Mouse (Mus musculus): Measurements from ENCODE around the gene Rbms3. TPM values are rescaled to one million over a fixed set of nuclear protein-coding genes. Genes with fewer than 3 reads are reported as not detected.

Gene Rbms3
- total RNA-seq, 2 experiments from 2014 or later, result 15.1 to 16.3 TPM

DNA sequence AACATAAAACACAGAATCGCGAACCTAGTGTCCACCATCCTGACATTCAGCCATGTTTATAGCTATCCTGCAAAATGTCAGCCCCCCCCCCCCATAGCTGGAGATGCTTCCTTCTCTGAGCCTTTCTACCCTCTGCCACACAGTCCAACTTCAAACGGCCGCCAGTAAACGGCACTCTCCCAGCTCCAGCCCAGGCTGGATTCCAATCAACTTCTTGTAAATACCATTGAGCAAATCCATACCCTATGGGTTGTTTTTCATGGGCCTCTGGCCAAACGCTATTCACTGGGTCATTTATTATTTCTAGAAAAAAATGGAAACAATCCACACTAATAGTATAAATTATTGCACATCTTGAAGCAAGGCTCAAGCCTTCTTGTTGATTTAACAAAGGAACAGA lies 468.6 kb downstream of the Rbms3 start:
- DNase-seq (ENCODE audit: low spot score in 2 of 2), result no peak
- Histone ChIP-seq H3K27ac (no peak overlapping the region), H3K4me3 (no peak overlapping the region)
- TF ChIP-seq CTCF (conservative IDR thresholded peaks at IDR 0.05), result no peak

DNA sequence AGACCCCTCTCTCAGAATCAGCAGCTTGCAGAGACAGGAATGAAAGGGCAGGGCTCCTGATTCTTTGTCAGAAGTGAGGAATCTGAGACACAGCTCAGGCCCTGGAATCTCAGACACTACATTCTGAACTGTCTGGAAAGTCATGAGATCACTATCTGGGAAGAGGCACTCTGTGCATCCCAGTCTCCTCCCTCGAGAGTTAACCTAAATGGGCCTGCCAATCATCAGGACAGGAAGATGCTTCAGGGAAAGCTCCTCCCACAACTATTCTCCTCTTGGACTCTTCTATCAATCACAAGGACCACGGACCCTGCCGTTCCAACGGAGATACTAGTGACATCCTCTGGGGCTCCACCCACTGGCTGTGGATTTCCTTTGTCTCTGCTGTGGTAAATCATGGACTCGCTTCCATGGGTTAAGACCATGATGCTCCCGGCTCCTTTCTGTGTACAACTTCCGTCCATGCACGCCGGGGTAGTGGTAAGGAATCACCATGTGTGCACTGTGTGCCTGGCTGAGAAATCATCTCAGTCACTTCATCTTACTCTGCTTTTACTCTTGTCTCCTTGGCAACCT lies 473.3 kb downstream of the Rbms3 start:
- DNase-seq (ENCODE audit: low spot score in 2 of 2), result no peak
- TF ChIP-seq CTCF (conservative IDR thresholded peaks at IDR 0.05), result no peak
- H3K27ac ChIP-seq, result no peak overlapping the region
- no peak overlapping the region for H3K4me3 ChIP-seq

DNA sequence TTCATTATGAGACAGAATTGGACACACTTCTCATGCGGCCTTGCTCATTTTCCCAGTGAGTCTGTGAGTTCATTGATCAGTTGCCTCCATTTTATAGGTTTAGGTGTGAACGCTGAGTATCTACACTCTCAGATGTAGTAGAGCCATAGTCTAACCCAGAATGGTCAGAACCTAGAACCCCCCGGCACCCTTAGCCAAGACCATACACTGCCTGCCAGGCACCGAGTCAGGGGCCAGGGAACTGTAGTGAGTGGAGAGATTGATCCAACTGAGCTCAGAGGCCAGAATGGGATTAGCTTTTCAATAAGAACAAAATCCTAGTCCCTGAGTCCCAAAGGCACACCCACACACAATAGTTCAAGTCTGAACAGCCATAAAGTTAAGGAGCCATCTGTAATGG lies 475.1 kb downstream of the Rbms3 start:
- no peak for DNase-seq (ENCODE audit: low spot score in 2 of 2)
- no peak for TF ChIP-seq CTCF (conservative IDR thresholded peaks at IDR 0.05)
- Histone ChIP-seq H3K27ac (no peak overlapping the region), H3K4me3 (no peak overlapping the region)

DNA sequence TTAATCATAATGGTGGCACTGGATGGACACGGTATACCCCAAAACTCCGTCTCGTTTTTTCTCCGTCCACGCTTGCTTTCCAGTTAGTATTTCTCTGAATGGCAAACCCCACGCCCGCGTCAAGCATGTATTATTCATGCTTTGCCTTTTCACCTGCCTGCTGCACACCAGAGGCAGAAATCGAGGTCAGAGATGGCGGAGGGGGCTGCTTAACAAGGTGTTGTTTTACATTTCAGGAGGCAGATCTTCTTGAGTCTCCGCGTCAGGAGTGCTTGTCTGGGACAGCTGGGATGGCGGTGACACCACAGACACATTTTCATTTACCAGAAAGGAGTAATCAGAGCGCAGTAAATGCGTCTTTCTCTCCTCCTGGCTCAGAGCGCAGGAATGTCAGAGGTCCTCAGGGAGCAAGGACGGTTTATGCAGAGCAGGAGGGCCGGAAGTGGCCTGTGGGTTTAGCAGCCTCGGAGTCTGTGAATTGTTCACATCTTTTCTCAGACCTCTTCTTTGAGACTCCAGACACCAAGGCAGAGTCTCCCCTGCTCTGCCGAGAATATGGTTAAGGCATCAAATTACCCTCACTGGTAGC lies 475.9 kb downstream of the Rbms3 start:
- TF ChIP-seq CTCF (conservative IDR thresholded peaks at IDR 0.05), result no peak
- Histone ChIP-seq H3K4me3 (no peak overlapping the region), H3K27ac (no peak overlapping the region)
- no peak for DNase-seq (ENCODE audit: low spot score in 2 of 2)

DNA sequence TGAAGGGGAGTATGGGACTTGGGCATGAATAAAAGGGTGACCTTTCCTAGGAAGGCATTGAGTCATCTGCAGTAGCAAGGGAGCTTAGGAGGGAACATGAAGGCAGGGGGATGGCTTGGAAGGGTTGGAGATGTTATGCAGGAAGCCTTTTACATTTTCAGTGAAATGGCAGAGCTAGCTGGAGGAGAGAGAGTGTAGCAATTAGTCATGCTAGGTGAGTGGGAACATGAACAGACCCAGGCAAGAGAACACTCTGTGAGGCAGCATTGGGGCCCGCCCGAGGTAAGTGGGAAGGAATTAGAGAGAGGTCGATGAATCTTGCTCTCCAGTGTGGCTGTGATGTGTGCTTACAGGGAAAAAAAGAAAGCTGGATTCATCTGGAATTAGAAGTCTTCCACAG lies 477.8 kb downstream of the Rbms3 start:
- no peak overlapping the region for H3K27ac ChIP-seq
- no peak for DNase-seq (ENCODE audit: low spot score in 2 of 2)
- no peak for TF ChIP-seq CTCF (conservative IDR thresholded peaks at IDR 0.05)
- H3K4me3 ChIP-seq, result no peak overlapping the region

DNA sequence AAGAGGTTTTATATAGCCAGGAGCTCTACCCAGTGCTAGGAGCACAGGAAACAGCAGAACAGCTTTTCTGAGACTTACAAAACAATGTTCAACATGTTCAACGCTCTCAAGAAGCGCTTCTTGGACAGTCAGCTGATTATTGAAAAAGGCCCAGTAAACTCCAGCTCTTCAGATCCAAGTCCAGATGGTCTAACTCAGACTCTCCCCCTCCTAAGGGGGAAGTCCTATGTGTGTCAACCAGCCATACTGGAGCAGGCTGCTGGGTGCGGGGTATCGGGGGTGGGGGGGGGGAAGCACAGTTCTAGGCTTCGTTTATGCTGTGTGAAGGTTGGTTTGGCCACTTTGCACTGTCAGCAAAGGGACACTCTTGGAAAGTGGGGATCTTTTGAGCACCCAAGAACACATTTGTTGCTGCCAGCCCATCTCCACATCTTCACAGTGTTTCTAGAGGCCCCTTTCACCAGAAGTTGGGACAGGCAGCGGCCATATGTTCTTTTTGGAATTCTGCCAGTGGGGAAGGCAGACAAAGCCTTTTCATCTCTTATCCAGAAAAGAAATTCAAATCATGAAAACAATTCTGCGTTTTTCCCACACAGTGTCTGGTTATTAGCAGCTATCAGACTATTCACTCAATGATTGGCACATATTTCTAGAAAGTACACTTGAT lies 485.5 kb downstream of the Rbms3 start:
- H3K27ac ChIP-seq, result no peak overlapping the region
- peak; percentile 33 to 35 for DNase-seq (ENCODE audit: low spot score in 2 of 2)
- H3K4me3 ChIP-seq, result no peak overlapping the region
- TF ChIP-seq CTCF (conservative IDR thresholded peaks at IDR 0.05), result no peak

DNA sequence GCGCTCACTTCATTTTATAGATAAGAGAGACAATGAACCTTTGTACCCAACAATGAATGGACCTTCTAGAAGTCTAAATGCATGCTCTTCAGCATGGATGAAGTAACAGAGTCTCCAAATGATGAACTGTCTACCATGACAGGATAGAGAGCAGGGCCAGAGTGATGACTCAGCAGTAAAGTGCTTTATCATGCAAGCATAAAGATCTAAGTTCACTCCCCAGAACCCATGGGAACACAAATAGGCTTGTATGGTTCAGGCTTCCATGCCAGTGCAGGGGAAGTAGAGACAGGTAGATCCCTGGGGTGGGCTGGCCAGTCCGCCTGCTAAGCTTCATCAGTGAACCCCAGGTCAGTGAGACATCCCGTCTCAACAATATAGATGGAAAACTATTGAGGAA lies 489.7 kb downstream of the Rbms3 start:
- no peak for TF ChIP-seq CTCF (conservative IDR thresholded peaks at IDR 0.05)
- Histone ChIP-seq H3K27ac (no peak overlapping the region), H3K4me3 (no peak overlapping the region)
- no peak for DNase-seq (ENCODE audit: low spot score in 2 of 2)

DNA sequence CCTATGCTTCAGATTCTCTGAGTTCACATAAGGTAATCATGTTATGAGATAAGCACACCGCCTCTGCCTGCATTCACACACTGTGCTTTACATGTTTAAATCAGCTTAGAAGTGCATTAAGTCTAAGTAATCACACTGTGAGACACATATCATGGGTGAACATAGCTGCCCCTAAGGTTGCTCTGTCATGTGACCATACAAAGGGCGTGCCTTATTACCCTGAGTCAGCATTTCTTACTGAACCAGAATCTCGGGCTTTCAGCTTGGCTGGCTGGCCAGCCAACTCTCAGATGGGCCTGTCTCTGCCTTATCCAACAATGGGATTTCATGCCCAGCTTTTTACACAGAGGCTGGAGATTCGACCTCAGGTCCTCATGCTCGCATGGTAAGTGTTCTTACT lies 493.3 kb downstream of the Rbms3 start:
- Histone ChIP-seq H3K27ac (no peak overlapping the region), H3K4me3 (no peak overlapping the region)
- no peak for DNase-seq (ENCODE audit: low spot score in 2 of 2)
- no peak for TF ChIP-seq CTCF (conservative IDR thresholded peaks at IDR 0.05)

DNA sequence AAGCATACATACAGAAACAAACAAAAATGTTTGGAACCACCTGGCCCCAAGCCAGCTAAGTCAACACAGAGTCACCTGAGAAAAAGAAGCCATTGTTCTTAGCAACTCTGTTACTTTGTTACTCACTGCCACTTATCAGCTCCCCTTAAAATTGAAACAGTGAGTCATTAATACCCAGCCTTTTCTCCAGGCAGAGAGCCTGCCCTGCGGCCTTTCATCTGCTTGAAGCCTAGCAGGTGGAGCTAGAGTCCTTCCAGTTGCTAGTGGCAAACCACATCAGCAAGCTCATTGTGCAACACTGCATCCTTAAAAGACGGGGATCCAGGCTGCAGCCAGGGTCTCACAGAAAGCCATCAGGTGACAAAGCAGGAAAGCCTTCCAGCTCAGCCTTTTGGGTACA lies 495.7 kb downstream of the Rbms3 start:
- Histone ChIP-seq H3K4me3 (no peak overlapping the region), H3K27ac (no peak overlapping the region)
- TF ChIP-seq CTCF (conservative IDR thresholded peaks at IDR 0.05), result no peak
- no peak for DNase-seq (ENCODE audit: low spot score in 2 of 2)

DNA sequence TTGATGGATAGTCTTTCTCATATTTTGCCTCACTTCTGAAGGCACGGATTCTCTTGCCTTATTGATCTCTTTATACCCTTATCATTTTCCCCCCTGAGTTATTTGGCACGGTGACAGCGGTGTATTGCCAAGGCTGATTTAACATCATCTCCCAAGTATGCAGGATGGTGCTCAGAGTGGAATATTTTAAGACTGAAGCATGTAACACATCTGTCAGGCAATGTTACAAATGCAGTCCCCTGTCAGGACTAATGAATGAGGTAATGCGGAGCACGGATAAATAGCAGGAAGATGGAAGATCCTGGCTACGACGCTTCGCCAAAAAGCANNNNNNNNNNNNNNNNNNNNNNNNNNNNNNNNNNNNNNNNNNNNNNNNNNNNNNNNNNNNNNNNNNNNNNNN lies 502.9 kb downstream of the Rbms3 start:
- TF ChIP-seq CTCF (conservative IDR thresholded peaks at IDR 0.05), result no peak
- H3K27ac ChIP-seq, result no peak overlapping the region
- H3K4me3 ChIP-seq, result no peak overlapping the region
- DNase-seq (ENCODE audit: low spot score in 2 of 2), result no peak

DNA sequence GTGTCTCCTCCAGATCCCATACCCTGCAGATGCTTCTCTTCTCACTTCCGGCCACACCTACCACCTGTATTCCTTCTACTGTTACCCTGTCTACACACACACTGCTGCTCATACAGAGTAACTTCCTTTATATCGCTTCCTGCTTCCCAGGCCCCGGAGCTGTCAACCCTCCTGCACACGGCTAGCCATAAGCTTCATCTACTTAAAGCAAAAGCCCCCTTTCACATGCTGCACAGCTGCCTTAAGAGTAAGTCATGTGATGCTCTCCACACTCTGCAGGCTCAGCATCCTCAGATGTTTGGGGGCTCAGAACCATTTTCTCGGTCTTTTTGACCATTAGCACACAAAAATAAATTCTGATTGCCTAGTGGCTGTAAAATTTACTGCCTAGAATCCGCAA lies 503.9 kb downstream of the Rbms3 start:
- DNase-seq (ENCODE audit: low spot score in 2 of 2), result no peak
- H3K27ac ChIP-seq, result no peak overlapping the region
- no peak for TF ChIP-seq CTCF (conservative IDR thresholded peaks at IDR 0.05)
- H3K4me3 ChIP-seq, result no peak overlapping the region

DNA sequence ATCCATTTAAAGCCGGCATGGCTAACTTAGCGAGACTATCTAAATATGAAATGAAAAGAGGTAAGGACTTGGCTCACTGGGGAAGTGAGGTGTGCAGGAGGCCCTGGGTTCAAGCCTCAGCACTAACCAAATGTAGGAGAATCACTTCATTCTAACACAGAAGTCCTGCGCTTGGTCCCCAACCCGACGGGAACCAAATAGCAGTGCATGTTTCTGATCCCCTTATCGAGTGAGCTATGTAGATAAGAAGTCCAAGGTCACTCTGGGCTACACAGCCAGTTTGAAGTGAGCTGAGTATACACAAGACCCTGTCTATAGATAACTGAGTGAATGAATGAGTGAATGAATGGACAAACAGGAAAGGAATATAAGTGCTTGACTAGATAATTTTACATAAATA lies 508.1 kb downstream of the Rbms3 start:
- no peak overlapping the region for H3K4me3 ChIP-seq
- DNase-seq (ENCODE audit: low spot score in 2 of 2), result no peak
- no peak overlapping the region for H3K27ac ChIP-seq
- TF ChIP-seq CTCF (conservative IDR thresholded peaks at IDR 0.05), result no peak

DNA sequence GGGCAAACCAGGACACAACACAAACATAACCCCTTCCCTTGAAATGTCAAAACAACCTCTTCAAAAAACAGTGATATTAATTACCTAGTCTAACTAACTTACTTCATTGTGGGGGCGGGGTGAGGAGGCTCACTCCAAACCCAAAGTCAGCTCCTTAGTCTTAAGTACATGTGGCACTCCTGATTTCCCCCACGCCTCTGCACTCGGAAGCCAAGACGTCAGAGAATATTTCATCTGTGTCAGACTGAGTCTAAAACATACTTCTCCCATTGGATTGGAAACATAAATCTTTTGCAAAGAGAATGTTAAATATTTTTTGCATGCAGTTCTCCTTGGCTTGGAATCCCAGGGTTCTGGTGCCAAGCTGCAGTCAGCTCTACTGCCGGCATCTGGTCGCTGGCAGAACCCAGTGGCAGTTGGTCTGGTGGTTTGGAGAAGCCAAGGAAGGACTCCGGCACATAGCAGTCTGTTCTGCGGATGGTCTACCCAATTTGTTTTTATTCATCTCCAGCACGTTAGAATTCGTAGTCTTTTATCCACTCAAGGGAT lies 512.5 kb downstream of the Rbms3 start:
- H3K4me3 ChIP-seq, result no peak overlapping the region
- TF ChIP-seq CTCF (conservative IDR thresholded peaks at IDR 0.05), result no peak
- no peak overlapping the region for H3K27ac ChIP-seq
- DNase-seq (ENCODE audit: low spot score in 2 of 2), result peak; percentile 14 to 17

DNA sequence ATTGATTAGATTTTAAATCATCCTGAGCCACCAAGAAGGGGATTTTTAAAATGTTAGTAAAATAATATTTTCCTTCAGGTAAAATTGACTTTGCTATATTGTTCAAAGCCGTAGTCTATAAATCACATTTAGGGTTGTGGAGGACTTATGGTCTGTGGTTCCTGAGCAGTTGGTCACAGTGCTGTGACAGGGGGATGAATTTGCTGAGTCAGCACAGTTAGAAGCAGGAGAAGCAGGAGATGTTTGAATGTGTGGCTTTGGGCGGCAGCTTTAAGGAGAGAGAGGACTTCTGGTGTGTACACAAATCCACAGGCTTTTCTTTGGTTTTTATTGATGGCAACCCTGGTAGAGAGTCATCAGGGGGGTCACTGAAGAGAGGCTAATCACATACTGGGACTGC lies 514.1 kb downstream of the Rbms3 start:
- no peak overlapping the region for H3K4me3 ChIP-seq
- no peak for TF ChIP-seq CTCF (conservative IDR thresholded peaks at IDR 0.05)
- no peak overlapping the region for H3K27ac ChIP-seq
- no peak for DNase-seq (ENCODE audit: low spot score in 2 of 2)
